Mouse (Mus musculus): ENCODE measurements around the gene Hdgf.
A peak's percentile ranks its signal among the peaks of the same experiment; 100 is the strongest.

DNA sequence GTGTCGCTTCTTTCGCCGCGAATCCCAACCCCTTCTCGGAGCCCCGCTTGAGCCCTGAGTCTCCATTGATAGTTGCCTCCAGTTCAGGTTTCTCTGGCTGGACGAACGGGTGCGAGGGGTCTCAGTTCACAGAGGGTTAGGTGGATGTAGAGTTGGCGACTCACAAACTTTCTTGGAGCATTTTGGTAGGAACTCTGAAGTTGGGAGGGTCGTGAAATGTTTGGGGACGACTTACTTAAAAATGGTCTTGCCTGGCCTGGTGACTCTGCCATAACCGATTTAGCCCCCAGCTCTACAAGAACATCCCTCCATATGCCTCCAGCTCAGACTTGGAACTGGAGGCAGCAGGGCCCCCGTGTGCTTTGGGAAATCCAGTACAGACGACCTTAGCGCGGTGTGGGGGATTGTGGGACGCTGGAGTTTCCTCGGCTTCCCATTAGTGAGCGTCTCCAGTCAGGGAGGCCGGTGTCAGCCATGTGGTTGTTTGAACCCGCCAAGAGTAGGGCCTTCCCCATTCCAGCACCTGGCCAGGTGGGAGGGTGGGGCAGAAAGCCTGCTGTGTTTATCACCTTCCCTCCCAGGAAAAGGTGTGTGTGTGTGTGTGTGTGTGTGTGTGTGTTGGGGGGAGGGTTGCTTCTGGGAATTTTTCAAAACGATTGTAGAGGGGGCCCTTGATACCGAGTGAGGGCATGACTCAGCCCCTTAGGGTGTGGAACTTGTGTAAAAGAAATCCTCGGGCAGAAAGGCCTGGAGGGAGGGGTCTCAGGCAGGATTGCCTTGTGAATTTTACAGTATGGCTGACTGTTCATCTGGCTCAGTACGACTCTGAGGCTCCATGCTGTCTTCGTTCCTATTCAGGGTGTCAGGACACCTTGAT, 1.1 kb downstream of the Hdgf start:
- TF ChIP-seq MYOD1 (IDR thresholded peaks at IDR 0.05; ENCODE audit: control insufficient read depth in 1 of 3, insufficient read length in 2 of 3, low read depth in 2 of 3) (no peak), POLR2A (IDR thresholded peaks at IDR 0.05; ENCODE audit: insufficient read length, low read depth) (peak; percentile 40)
